Mouse (Mus musculus) C2C12 (cell line): ENCODE measurements around the gene Slc41a2.

Experiments used
- CTCF ChIP-seq: IDR thresholded peaks from one replicate; pipeline ENCODE4 v1.5.1; 2011; ENCODE audit not compliant: control insufficient read depth, insufficient read depth, insufficient read length
- FOSL1 ChIP-seq: IDR thresholded peaks from one replicate; pipeline ENCODE4 v1.8.0; 2011; ENCODE audit warnings: mild to moderate bottlenecking, low read length; ENCODE audit not compliant: poor library complexity, insufficient read depth, severe bottlenecking
- MAX ChIP-seq: IDR thresholded peaks from one replicate; pipeline ENCODE4 v1.6.1; 2011; ENCODE audit warnings: mild to moderate bottlenecking, control low read depth
- MYOD1 ChIP-seq: IDR thresholded peaks from one replicate; pipeline ENCODE4 v1.6.1; 2011; ENCODE audit warnings: low read depth; ENCODE audit not compliant: control insufficient read depth, insufficient read length
- MYOG ChIP-seq: IDR thresholded peaks from one replicate; pipeline ENCODE4 v1.6.1; 2011; ENCODE audit not compliant: control insufficient read depth, insufficient read length; ENCODE audit errors: extremely low read depth

DNA sequence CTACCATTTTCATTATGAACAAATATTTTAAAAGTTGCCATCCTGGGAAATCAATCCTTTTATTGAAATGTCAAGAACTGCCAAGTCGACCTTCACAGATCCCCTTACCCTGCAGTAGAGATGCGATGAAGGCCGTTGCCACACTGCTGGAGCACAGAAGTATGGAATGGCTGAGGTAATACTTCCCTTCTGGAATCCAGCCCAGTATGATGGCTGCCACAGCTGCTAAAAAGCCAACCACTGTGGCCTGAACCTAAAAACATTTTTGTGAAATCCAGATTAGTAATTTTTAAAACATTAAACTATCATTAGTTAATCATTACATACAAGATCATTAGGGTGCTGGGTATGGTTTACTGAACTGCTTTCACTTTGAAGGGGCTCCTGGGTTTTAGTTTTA, 36.6 kb downstream of the Slc41a2 start:
- TF ChIP-seq CTCF (no peak), MAX (no peak), FOSL1 (no peak), MYOD1 (no peak), MYOG (no peak)
